Mouse (Mus musculus): ENCODE results near the gene Dph5. TPM values are rescaled to one million over a fixed set of nuclear protein-coding genes. Genes with fewer than 3 reads are reported as not detected.
"Not testable (repeated sequence)": the region's sequence is repeated elsewhere in the genome, so short reads cannot be mapped to it uniquely, and the experiment has no call there.

The Dph5 gene
- total RNA-seq, 2 experiments from 2014 or later, result 11.7 to 12.5 TPM

- intact Hi-C loops (cut with DNase I), result no loop called here
- no peak for DNase-seq (ENCODE audit: low spot score in 2 of 2)
Measured at GRCm38 (mm10) chr3:115877133-115877532, 10.5 kb upstream of the Dph5 start.

DNA sequence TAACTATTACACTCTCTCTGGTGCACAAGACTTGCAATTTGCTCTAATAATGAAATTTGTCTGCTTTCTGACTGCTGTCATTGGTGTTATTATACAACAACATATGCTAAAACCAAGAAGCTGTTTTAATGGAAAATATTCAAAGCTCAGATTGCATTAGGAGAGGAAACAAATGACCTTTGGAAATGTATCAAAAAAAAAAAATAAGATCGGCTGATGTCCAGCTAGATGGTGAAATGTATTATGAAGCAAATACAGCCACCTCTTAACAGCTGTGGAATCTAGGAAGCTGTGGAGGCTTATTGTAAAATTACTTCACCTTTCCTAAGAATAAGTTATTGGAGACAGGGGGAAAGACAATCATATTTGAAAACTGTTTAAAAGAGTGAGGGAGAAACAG is 3.6 kb upstream of the Dph5 start:
- intact Hi-C loops (cut with DNase I), result no loop called here
- no peak for DNase-seq (ENCODE audit: low spot score in 2 of 2)

- intact Hi-C loops (cut with DNase I), result no loop called here
- peak in 1 of 2 experiments; percentile 7 for DNase-seq (ENCODE audit: low spot score in 2 of 2)
Measured at GRCm38 (mm10) chr3:115888310-115889106, 871 bp downstream of the Dph5 start.

- DNase-seq (ENCODE audit: low spot score in 2 of 2), result no peak
- intact Hi-C loops (cut with DNase I), result no loop called here
Measured at GRCm38 (mm10) chr3:115892341-115892740, 4.7 kb downstream of the Dph5 start.

- DNase-seq (ENCODE audit: low spot score in 2 of 2), result no peak
- intact Hi-C loops (cut with DNase I), result no loop called here
Measured at GRCm38 (mm10) chr3:115893166-115893565, 5.5 kb downstream of the Dph5 start.

DNA sequence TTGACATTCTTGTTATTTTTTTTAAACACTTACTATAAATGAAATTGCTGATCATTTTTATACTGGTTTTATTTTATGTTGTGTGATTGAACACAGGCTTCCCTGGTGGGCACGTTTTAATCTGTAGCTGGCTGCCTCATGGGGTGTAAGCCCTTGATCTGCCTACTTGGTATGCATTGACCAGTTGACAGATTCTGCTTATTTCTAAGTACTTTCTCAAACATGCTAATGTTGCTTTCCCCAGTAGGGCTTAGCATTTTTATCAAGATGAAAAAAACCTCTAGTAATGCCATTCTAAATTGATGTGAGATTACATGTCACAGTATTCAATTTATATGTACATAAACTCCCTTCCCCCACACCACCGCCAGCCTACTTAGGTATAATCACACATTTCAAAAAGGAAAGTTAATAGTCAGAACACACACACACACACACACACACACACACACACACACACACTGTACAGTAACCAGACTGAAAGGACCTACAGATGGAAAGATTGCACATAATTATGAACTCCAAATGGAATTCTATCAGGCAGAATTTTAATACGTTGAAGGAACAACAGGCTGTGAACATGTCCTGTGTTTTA is 10.8 kb downstream of the Dph5 start:
- DNase-seq (ENCODE audit: low spot score in 2 of 2), result no peak
- intact Hi-C loops (cut with DNase I), result no loop called here

DNA sequence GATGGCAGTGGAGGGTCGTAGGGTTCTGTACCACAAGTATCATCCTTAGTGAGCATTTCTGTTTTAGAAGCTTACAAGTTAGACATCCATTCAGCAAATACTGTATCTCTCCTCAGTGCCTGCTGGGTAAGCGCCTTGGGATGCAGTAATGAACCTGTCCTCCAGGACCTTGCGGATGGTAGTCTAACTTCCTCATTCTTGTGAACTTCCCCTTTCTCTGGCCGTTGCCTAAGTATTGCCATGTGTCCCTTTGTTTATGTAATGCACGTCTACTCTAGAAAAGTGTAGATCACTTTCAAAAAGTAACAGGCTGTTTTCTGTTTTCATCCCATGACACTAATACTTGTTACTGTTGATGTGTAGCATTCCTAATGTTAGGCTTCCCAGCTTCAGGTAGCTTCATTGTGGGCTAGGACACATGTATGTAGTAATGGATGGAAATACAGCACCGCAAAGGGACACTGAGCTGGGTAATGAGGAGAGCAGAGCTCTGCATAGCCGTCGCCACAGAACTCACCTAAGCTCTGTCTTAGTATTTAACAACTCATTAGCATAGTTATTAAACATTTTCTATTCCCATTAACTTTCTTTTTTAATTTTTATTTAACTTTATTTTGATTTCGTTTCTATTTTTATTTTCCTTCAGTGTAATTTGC is 14.8 kb downstream of the Dph5 start:
- DNase-seq (ENCODE audit: low spot score in 2 of 2), result no peak
- intact Hi-C loops (cut with DNase I), result no loop called here

- DNase-seq (ENCODE audit: low spot score in 2 of 2), result peak in 1 of 2 experiments; percentile 34
- intact Hi-C loops (cut with DNase I), result no loop called here
Measured at GRCm38 (mm10) chr3:115905067-115905466, 17.4 kb downstream of the Dph5 start.

DNA sequence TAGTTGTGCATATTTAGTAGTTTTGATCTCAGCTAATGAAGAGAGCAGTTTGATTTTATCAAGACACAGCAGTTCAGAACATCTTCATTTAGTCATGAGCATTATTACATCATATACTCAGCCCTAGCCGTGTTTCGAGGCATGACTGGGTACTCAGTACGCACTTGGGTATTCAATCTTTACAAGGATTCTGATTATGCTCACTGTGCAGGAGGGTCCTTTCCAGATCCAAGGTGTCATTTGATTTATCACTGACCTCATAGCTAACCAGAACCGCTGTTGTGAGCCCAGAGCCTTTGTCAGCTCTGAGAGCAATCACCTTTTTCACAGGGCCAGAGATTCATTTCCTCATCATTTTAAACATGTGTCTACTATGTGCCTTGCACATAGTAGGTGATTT is 17.9 kb downstream of the Dph5 start:
- no peak for DNase-seq (ENCODE audit: low spot score in 2 of 2)
- intact Hi-C loops (cut with DNase I), result no loop called here

DNA sequence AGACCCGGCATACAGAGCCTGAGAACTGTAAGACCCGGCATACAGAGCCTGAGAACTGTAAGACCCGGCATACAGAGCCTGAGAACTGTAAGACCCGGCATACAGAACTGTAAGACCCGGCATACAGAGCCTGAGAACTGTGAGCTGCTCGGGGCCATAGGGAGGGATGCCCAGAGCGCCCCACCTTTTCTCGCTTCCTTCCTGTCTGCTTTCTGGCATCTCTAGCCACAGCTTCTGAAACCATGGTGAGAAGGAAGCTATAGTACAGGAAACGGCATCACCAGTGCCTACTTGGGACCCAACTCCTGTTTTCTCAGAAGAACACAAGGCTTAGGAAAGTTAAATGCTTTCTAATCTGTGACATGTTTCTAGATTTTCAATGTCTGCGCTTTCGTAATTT is 19.8 kb downstream of the Dph5 start:
- DNase-seq (ENCODE audit: low spot score in 2 of 2); intact Hi-C loops (cut with DNase I): not testable (repeated sequence)

DNA sequence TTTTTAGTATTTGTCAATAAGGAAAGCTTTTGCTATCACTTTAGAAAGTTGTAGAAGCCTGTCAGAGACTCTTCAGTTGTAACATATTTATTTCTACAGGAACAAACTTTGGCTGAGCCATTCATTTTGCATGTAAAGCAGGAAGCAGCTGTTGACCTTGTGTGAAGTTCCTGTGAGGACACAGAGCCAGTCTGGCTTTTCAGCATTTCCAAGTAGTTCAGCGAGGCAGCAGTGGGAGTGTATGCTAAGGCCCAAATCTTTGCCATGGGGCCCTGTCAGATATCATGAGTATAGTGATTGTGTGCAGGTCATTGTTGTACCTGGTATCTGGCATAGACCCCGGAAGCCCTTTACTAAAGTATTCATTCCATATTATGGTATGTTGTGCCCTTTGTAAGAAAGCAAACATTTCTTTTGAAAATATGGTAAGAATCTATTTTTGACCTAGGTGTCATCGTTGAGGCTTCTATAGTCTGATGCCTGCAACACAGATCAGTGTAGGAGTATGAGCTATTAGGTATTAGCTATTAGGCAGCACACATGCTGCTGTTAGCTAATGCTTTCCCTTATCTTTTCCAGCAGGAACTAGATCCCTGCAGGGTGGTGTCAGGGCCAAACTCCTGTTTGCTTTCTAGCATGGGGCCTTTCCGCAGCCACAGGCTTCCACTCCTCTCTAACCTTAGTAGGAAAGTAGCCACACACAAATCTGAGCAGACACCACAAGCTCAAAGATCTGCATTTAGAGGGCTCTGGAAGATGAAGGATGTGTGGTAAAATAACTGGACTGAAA is 37.0 kb downstream of the Dph5 start:
- DNase-seq (ENCODE audit: low spot score in 2 of 2), result no peak
- intact Hi-C loops (cut with DNase I), result no loop called here

DNA sequence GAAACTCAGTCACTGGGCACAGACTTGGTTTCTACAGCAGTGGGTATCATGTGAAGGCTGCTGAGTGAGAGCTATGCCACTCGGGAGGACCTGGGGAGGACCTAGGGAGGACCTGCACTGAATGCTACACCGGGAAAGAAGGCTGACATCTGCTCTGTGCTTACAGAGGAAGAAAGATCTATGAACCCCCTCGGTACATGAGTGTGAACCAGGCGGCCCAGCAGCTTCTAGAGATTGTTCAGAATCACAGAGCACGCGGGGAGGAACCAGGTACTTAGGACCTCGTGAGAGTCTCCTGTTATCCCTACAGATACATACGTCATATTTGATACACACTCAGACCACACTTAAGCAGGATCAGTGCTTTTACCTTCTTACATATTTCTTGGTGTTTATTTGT is 38.9 kb downstream of the Dph5 start:
- DNase-seq (ENCODE audit: low spot score in 2 of 2), result no peak
- intact Hi-C loops (cut with DNase I), result no loop called here

- intact Hi-C loops (cut with DNase I), result no loop called here
- no peak for DNase-seq (ENCODE audit: low spot score in 2 of 2)
Measured at GRCm38 (mm10) chr3:115931701-115932100, 44.1 kb downstream of the Dph5 start.

GRCm38 (mm10) chr3:115933293-115934186 is 45.9 kb downstream of the Dph5 start:
- intact Hi-C loops (cut with DNase I), result no loop called here
- DNase-seq (ENCODE audit: low spot score in 2 of 2), result peak; percentile 52 to 57

DNA sequence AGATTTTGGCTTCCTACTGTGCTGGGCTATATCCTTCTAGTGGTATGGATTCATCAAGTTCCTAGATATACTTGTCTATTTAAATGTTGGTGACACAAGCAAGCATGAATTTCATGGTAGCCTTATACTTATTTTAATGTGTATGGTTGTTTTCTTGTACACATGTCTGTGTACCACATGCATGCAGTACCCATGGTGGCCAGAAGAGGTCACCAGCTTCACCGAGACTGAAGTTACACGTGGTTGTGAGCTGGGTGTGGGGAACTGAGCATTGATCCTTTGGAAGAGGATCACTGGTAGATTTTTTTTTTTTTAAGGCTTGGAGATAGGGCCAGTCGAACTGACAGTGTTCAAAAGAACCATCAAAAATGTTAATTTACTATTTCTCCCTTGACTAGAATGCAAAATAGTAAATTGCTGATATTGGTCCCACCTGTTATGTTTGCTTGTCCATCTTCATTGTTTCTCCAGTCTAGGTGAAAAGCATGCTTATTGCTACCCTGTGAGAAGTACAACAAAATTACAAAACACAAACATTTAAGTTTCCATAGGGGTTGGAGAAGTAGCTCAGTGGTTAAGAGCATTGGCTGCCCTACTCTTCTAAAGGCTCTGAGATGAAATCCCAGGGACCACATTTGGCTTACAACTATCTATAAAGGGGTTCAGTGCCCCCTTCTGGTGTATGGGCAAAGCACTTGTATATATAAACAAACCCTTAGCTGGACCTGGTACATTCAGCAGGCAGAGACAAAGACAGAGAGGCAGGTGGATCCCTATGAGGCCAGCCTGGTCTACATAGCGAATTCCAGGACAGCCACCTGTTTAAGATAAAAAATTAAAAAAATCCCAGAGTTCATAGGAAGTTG is 49.3 kb downstream of the Dph5 start:
- DNase-seq (ENCODE audit: low spot score in 2 of 2), result peak; percentile 33 to 41
- intact Hi-C loops (cut with DNase I), result no loop called here

DNA sequence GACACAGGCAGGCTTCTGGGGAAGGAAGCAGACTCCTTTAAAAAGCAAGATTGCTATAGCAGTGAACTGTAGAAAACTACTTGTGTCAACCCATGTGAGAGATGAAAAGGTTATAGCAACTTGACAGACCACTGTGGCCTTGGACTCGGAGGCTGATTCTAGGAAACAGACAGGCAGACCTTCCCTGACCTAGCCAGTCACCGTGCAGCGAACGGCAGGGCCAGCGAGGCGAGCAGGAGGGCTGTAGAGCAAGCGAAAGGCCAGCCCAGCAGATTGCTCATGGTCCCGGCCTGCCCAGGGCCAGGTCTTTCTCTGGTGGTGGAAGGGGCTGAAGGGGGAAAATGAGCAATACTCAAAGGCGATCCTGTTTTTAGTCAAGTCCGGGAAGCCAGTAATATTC is 50.2 kb downstream of the Dph5 start:
- intact Hi-C loops (cut with DNase I), result no loop called here
- DNase-seq (ENCODE audit: low spot score in 2 of 2), result no peak

GRCm38 (mm10) chr3:115940510-115940909 is 52.9 kb downstream of the Dph5 start:
- no peak for DNase-seq (ENCODE audit: low spot score in 2 of 2)
- intact Hi-C loops (cut with DNase I), result no loop called here

DNA sequence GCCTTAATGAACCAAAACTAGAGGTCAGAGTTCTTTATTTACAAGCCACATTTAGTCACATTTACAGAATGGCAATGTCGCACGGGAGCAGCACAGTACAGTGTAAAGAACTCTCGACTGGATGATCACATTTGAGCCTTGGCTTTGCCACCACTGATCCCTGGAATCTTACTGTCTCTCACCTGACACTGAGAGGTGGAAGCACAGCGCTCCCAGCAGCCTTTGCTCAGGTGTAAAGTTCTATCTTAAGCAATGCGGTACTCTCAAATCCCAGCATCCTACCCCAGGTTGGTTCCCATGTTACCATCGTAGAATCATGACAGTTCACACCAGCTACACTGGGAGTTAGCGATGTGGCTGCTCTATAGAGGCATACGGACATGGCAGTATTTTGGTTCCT is 53.8 kb downstream of the Dph5 start:
- intact Hi-C loops (cut with DNase I), result no loop called here
- DNase-seq (ENCODE audit: low spot score in 2 of 2), result no peak
